ENCODE assay signal across 25 mouse cellular contexts in the genomic region with DNA sequence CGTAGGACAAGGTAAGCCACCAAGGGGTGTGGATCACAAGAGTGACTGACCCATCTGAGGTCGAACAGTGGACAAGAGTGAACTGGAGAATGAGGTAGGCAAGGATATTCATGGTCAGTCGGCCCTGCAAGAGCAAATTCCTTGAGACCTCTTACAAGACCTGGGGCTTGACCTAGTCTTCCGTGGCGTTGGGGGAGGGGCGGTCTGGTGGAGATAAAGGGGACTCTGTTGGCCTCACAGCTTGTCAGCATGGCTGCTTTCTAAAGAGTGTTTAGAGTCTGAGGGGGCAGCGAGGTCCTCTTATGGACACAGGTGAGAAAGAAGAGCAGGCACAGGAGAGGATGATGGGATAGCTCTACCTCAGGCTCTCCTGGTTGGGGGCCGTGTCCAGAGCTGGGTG. TPM values are rescaled to one million over a fixed set of nuclear protein-coding genes. Genes with fewer than 3 reads are reported as not detected.
"Had no signal": no experiment of that assay in that cellular context is flagged by ENCODE, and none has a peak within 500 bp of the region (broad histone marks: within the 10 kb centered on the region; RNA-seq: fewer than 3 reads in every experiment).

No protein-coding gene starts in this region.

- H3K9ac ChIP-seq: kidney, embryonic 15.5 days; limb, embryonic 12.5 days; limb, embryonic 15.5 days; liver, embryonic 14.5 days; liver, postnatal 0 days; lung, embryonic 14.5 days; midbrain, embryonic 13.5 days; neural tube, embryonic 13.5 days had no signal

- DNase-seq: kidney, adult 8-10 months; kidney, postnatal 10 days; kidney, postnatal 36 days; left cerebral cortex, postnatal 4 days; liver, postnatal 0 days; lung, embryonic 14.5 days; right cerebral cortex, adult 18-20 months; right cerebral cortex, postnatal 14 days; right cerebral cortex, postnatal 4 days; thymus, adult 18-20 months; thymus, postnatal 36 days had no signal

- H3K27ac ChIP-seq: kidney, embryonic 15.5 days; limb, embryonic 12.5 days; limb, embryonic 15.5 days; liver, embryonic 14.5 days; macrophage; midbrain, embryonic 13.5 days; neural tube, embryonic 13.5 days; stomach, postnatal 0 days had no signal

- ATAC-seq: intestine, postnatal 0 days; liver, postnatal 0 days; lung, postnatal 0 days; midbrain, embryonic 13.5 days; midbrain, embryonic 16.5 days had no signal

- H3K4me2 ChIP-seq: kidney, embryonic 15.5 days; limb, embryonic 12.5 days; limb, embryonic 15.5 days; liver, embryonic 11.5 days; lung, embryonic 14.5 days; midbrain, embryonic 13.5 days; neural tube, embryonic 13.5 days had no signal

- H3K36me3 ChIP-seq: kidney, embryonic 15.5 days; limb, embryonic 12.5 days; limb, embryonic 15.5 days; midbrain, embryonic 13.5 days; neural tube, embryonic 13.5 days had no signal

- H3K4me3 ChIP-seq: kidney, embryonic 15.5 days; limb, embryonic 12.5 days; limb, embryonic 15.5 days; midbrain, embryonic 13.5 days; myocyte; neural tube, embryonic 13.5 days had no signal

- H3K9me3 ChIP-seq: kidney, embryonic 15.5 days; limb, embryonic 12.5 days; limb, embryonic 15.5 days; midbrain, embryonic 13.5 days; neural tube, embryonic 13.5 days had no signal

RNA-seq across cellular contexts. Expression of a gene that starts 8.1 kb away (rescaled TPM):
- polyA plus RNA-seq: intestine, postnatal 0 days; limb, embryonic 12.5 days; limb, embryonic 15.5 days; liver, embryonic 14.5 days; liver, postnatal 0 days; lung, embryonic 14.5 days; macrophage; myocyte; urinary bladder, adult 2 months had no signal
